Mouse (Mus musculus): ENCODE data around the gene Bcl2l15.

GRCm38 (mm10) chr3:103839711-103840110 lies 7.3 kb downstream of the Bcl2l15 start:
- TF ChIP-seq GATA1 (IDR thresholded peaks at IDR 0.05; ENCODE audit: low read length) (no peak), TAL1 (IDR thresholded peaks at IDR 0.05; ENCODE audit: low read length) (no peak)

All from erythroblast, embryonic 14.5 days (primary cell).